Comparison of ENCODE assay signal across 20 mouse cellular contexts in genomic region chr12:71842588-71842987, GRCm38 (mm10). TPM values are rescaled to one million over a fixed set of nuclear protein-coding genes. Genes with fewer than 3 reads are reported as not detected.
DNase-seq lines count a peak whose midpoint lies in the region; ATAC-seq and TF ChIP-seq lines count a peak whose summit lies in the region.
"Had no signal": no experiment of that assay in that cellular context is flagged by ENCODE, and none has a peak within 500 bp of the region (broad histone marks: within the 10 kb centered on the region; RNA-seq: fewer than 3 reads in every experiment).

No protein-coding gene starts in this region.

- ATAC-seq in heart, embryonic 16.5 days (replicated peaks; ENCODE audit: extremely low read depth, insufficient read depth, low FRiP score), result no peak
- no peak for ATAC-seq in megakaryocyte, adult 5-6 weeks (ENCODE audit: poor library complexity, severe bottlenecking)
- ATAC-seq: forebrain, embryonic 14.5 days; Patski had no signal

- TF ChIP-seq EP300 in heart, adult 2 months (IDR thresholded peaks at IDR 0.05; ENCODE audit: insufficient read depth, low read depth, low read length), result no peak

- no peaks in the 10 kb centered on the region for H3K27me3 ChIP-seq in heart, adult 2 months (ENCODE audit: control insufficient read depth, insufficient read depth, low read length)
- no peaks in the 10 kb centered on the region for H3K27me3 ChIP-seq in heart, embryonic 16.5 days (ENCODE audit: control insufficient read depth, insufficient read depth, low read length)
- no peaks in the 10 kb centered on the region for H3K27me3 ChIP-seq in megakaryocyte, embryonic 14.5 days (replicated peaks)
- H3K27me3 ChIP-seq: embryonic facial prominence, embryonic 12.5 days; hindbrain, embryonic 13.5 days; neural tube, embryonic 15.5 days; Patski had no signal

- TF ChIP-seq POLR2A in heart, adult 2 months (IDR thresholded peaks at IDR 0.05; ENCODE audit: insufficient read depth, low read depth, low read length), result no peak

- H3K4me2 ChIP-seq in heart, embryonic 16.5 days (ENCODE audit: low read depth, low read length), result no peak overlapping the region
- H3K4me2 ChIP-seq: embryonic facial prominence, embryonic 12.5 days; hindbrain, embryonic 13.5 days; neural tube, embryonic 15.5 days had no signal

- H3K9me3 ChIP-seq in heart, embryonic 16.5 days (replicated peaks; ENCODE audit: control insufficient read depth, low read length), result no peaks in the 10 kb centered on the region
- H3K9me3 ChIP-seq in megakaryocyte, embryonic 14.5 days, result no peaks in the 10 kb centered on the region
- H3K9me3 ChIP-seq: embryonic facial prominence, embryonic 12.5 days; hindbrain, embryonic 13.5 days; neural tube, embryonic 15.5 days had no signal

- peaks cover 36% of the 10 kb centered on the region for H3K36me3 ChIP-seq in heart, adult 2 months (ENCODE audit: control insufficient read depth, insufficient read depth, low read length)
- no peaks in the 10 kb centered on the region for H3K36me3 ChIP-seq in heart, embryonic 16.5 days (ENCODE audit: control insufficient read depth, insufficient read depth)
- H3K36me3 ChIP-seq in megakaryocyte, embryonic 14.5 days (replicated peaks; ENCODE audit: low read length), result peaks cover 88% of the 10 kb centered on the region
- H3K36me3 ChIP-seq: embryonic facial prominence, embryonic 12.5 days; hindbrain, embryonic 13.5 days; neural tube, embryonic 15.5 days had no signal

- DNase-seq in heart, adult 2 months, result no peak
- DNase-seq in heart, adult 18-20 months, result no peak
- no peak for DNase-seq in heart, adult 9 months (ENCODE audit: low spot score in 2 of 2)
- no peak for DNase-seq in layer of hippocampus, adult 2 months (ENCODE audit: low spot score in 2 of 2)
- no peak for DNase-seq in layer of hippocampus, adult 8-10 months (ENCODE audit: low spot score in 2 of 2)
- DNase-seq: cerebellum, adult 11 months; cerebellum, adult 9-10 months; embryo, embryonic 11 days; gastrocnemius, postnatal 25 days; liver; midbrain, embryonic 14.5 days; thymus, postnatal 4 days had no signal

- H3K4me1 ChIP-seq in heart, adult 2 months (ENCODE audit: control insufficient read depth, insufficient read depth, low read length), result peaks cover 28% of the 10 kb centered on the region
- peaks cover 60% of the 10 kb centered on the region for H3K4me1 ChIP-seq in heart, embryonic 16.5 days (ENCODE audit: control insufficient read depth, insufficient read depth, low read length)
- H3K4me1 ChIP-seq in megakaryocyte, embryonic 14.5 days, result peaks cover 98% of the 10 kb centered on the region

- no peak overlapping the region for H3K9ac ChIP-seq in heart, adult 2 months (ENCODE audit: low read depth, low read length)
- no peak overlapping the region for H3K9ac ChIP-seq in heart, embryonic 16.5 days (ENCODE audit: low read length)
- H3K9ac ChIP-seq: embryonic facial prominence, embryonic 12.5 days; hindbrain, embryonic 13.5 days; neural tube, embryonic 15.5 days had no signal

- intact Hi-C loops in heart, adult 2 months (cut with DNase I), result no loop called here

- no peak for TF ChIP-seq CTCF in heart, adult 2 months (IDR thresholded peaks at IDR 0.05)
- TF ChIP-seq CTCF in layer of hippocampus, adult 2 months (conservative IDR thresholded peaks at IDR 0.05), result no peak

- no peak overlapping the region for H3K4me3 ChIP-seq in heart, adult 2 months
- no peak overlapping the region for H3K4me3 ChIP-seq in heart, embryonic 16.5 days (ENCODE audit: low read length)
- H3K4me3 ChIP-seq in layer of hippocampus, adult 2 months, result no peak overlapping the region
- H3K4me3 ChIP-seq in megakaryocyte, embryonic 14.5 days (replicated peaks), result peak overlapping the region; percentile 59
- H3K4me3 ChIP-seq: embryonic facial prominence, embryonic 12.5 days; hindbrain, embryonic 13.5 days; neural tube, embryonic 15.5 days had no signal

- H3K79me2 ChIP-seq in heart, adult 2 months (replicated peaks; ENCODE audit: control insufficient read depth, insufficient read depth, low read length), result peaks cover 6% of the 10 kb centered on the region

- 40% methylated on average over 2 of the region's 2 CpGs for WGBS in heart, adult 2 months
- 55% methylated on average over 2 of the region's 2 CpGs for WGBS in heart, embryonic 16.5 days

- peak overlapping the region; percentile 57 for H3K27ac ChIP-seq in heart, adult 2 months
- peak overlapping the region; percentile 65; the same call in 1 of the 2 replicates for H3K27ac ChIP-seq in heart, embryonic 16.5 days (ENCODE audit: low read length)
- peak overlapping the region; percentile 72; the same call in 1 of the 2 replicates for H3K27ac ChIP-seq in layer of hippocampus, adult 2 months
- H3K27ac ChIP-seq: embryonic facial prominence, embryonic 12.5 days; hindbrain, embryonic 13.5 days; neural tube, embryonic 15.5 days had no signal

RNA-seq across cellular contexts. Expression of gene Daam1, which starts 11.7 kb away (rescaled TPM):
- total RNA-seq in heart, adult 2 months (2021), result 10 to 100 TPM; 67.2 to 77.6 TPM
- 13.1 and 23.9 TPM in 2 replicates for polyA plus RNA-seq in heart, adult 2 months (2012; rRNA removed)
- 10 to 100 TPM; 61.3 to 70.5 TPM for total RNA-seq in heart, adult 18-20 months (2021)
- polyA plus RNA-seq in heart, embryonic 16.5 days (2015; fragmentation: Nextera tagmentation; extraction: Ambion mirVana), result 21.6 and 21.7 TPM in 2 replicates
- total RNA-seq in layer of hippocampus, adult 2 months (2021), result 10 to 100 TPM; 64.9 to 69.3 TPM
- 10 to 100 TPM; 62.2 to 67.0 (median 64.0) TPM for total RNA-seq in layer of hippocampus, adult 8-10 months (2022)
- polyA plus RNA-seq in megakaryocyte, embryonic 14.5 days (2012; ENCODE audit: insufficient read depth, low replicate concordance), result 52.8 and 186 TPM in 2 replicates
- total RNA-seq in megakaryocyte, adult 5-6 weeks (2015), result 12.3 and 12.7 TPM in 2 replicates
- 14.6 and 18.0 TPM in 2 replicates for total RNA-seq in megakaryocyte, adult 5-6 weeks (2017)
